Mouse (Mus musculus): ENCODE measurements around the gene Itpr2.

Gene Itpr2

DNA sequence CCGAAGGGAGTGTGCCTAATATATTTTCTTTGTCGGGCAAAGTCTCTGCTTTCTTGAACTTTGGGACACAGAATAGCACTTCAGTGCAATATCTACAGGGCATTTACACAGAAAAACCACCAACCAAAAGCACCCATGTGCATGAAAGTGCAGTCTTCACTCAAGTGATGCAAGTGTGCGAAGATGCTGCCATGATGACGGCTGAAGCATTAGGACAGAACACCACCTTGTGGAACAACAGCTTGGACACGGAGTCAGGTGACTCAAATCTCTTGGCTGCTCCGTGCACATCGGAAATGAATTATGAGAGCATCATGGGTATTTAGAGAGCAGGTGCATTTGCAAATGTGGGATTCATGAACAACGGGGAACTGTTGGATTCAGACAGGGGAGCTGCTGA, 420.4 kb downstream of the Itpr2 start:
- DNase-seq = no peak

DNA sequence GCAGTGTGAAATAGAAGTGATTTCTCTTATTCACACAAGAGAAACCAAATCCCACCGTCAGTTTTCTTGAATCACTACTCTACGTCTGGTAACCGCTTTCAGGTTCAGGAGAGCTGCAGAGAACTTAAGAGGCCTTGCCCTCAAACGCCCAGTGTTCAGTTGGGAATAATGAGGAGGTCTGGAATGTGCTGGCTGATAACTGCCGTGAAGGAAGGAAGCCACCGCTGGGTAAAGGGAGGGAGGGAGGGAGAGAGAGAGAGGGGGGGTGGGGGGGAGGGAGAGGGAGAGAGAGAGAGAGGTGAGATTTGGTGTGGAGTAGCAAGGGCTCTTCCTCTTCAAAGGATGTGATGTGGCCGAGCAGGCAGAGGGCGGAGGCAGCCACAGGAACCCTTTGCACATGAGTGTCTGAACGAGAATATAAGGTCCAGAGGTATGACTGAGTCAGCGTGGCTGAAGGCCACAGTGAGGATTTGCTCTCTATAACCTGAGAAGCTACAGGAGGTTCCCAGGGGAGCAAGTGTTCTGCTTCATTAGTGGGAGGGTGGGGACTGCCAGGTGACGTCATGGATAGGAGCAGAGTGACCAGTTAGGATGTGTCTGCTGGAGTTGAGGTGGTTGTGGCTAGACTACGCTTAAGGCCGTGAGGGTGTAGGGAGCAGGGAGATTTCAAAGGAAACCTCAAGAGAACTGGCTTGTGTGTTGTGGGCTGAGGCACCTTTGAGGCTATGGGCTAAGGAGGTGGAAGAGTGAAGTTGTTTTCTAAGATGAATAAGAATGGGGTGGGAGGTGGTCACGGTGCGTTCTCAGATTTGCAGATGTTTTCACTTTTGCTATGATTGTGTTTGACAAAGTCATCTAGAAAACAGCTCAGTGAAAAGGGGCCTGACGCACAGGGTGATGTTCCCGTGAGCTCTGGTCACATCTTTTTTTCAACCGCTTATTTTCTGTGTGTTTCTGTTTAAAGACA, 421.2 kb downstream of the Itpr2 start:
- no peak for DNase-seq

DNA sequence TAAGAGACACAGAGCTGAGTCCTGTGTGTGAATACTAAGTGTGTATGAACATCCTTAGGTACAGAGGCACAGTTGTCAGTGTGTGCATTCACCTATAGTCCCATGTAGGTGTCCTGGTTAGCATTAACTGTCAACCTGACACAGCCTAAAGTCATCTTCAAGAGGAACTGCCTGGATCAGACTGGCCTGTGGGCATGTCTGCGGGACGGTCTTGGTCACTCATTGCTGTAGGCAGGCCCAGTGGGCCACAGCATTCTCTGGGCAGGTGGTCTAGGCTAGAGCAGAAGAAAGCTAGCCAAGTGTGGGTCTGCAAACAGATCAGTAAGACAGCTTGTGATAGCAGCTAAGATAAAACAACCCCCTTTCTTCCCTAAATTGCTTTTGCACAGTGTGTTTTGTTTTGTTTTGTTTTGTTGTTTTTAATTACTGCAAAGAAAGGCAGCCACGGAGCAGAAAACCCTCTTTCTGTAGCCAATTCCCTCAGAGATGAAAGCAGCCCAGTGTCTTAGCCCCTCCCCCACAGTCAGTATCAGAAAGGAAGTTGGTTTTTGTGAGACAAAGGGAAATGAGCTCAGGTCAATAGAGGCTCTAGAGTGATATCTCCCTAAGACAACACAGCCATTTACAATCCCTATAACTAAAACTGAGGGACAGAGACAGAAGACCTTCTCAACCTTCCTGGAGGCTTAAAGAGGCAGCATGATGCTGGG, 422.1 kb downstream of the Itpr2 start:
- no peak for DNase-seq

DNA sequence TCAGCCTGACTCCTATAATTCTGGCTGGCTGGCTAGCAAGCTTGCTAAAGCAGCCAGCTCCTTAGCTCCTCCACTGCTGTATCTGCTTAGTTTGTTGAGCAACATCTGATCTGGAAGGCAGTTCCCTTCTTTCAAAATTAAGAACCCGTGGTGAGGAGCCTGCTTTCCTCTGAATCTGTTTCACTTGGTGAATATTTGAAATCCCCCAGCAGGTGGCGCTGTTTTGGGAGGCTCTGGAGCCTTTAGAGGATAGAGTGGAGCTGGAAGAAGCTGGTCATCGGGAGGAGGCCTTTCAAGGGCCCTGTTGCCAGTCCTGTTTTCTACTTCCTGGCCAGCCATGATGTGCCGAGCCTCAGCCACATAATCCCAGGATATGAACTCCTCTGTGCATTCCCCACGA, 422.8 kb downstream of the Itpr2 start:
- peak; percentile 57 to 86 for DNase-seq

DNA sequence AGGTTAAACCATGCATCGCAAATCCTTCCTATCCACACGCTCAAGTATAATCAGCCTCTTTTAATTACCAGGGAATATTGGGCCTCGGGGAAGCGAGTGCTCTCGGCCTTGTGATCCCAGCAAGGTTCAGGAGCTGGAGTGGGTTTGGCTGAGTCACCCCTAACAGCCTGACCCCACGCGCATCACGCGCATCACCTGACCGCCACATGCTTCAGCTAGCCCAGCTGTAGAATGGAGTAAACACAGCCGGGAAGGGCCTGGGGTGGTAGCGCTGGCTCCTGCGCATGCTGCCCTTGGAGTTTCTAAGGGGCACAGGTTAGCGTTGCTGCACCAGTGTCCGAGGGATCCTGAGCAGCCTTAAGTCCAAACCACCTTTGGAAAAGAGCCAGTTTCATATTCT, 423.9 kb downstream of the Itpr2 start:
- no peak for DNase-seq

DNA sequence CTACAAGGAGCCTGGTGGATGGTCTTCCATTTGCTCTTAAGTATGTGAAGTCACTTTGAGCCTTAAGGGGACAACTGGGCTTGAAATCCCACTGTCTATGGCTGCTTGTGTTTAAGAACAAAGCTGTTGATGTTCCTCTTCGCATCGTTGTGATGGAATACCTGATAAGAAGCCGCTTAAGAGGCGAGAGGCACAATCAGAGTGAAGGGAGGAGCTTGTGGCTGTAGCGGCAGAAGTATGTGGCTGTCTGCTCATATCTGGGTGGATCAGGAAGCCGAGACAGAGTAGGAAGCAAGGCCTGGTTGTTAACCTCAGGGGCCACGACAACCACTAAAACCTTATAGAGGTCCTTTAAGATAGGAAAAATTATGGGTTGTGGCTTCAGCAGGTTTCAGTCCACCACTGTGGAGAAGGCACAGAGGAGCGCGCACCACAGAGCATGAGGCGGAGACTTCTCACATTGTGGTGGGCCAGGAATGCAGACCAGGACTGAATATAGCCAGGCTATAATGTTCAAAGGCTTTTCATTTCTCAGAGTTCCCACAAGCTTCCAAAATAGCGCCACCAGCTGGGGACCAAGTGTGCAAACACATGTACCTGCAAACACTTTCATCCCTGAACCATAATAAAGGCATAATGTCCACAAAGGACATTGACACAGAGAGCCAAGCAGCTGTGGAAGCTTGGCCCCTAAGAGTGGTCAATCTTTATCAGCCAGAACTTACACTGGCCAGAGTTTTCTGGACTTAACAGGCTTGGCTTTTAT, 424.7 kb downstream of the Itpr2 start:
- DNase-seq = no peak

DNA sequence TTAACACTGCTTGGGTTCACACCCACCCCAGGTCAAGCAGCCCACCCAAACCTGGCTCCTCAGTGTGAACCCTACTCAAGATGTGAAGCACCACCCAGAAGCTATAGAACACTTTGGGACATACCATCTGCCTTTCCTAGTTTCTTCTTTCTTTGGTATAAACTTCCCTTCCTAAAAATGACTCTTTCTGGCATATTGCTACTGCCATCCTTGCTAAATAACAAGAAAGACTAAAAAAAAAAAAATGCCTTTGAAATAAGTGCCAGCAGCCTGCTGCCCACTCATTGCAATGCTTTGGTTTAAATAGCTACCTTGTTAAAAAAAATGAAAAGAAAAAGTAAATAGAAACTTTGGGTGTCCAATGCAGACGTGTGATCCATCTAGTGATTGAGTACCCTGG, 429.2 kb downstream of the Itpr2 start:
- no peak for DNase-seq

DNA sequence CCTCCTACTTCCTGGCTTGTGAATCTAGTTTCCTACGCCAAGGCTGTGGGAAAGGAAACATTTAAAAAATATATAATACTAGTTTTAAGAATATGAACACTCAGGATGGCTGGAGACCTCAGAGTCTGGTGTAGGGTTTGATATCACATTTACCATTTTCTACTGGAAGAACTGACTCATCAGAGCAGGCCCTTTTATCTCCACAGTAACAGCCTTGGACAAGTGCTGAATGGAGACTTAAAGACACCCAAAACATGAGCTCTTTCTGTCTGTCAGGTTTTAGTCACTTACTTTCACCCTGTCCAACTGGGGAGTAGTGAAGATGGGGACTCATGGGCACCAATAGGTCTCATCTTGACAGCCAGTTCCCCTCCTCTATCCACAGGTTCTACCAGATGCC, 430.1 kb downstream of the Itpr2 start:
- DNase-seq = no peak

Data from lung, postnatal 4 days (tissue).